Mouse (Mus musculus): ENCODE measurements around the gene Alg9.
A peak's percentile ranks its signal among the peaks of the same experiment; 100 is the strongest.

Alg9 gene

DNA sequence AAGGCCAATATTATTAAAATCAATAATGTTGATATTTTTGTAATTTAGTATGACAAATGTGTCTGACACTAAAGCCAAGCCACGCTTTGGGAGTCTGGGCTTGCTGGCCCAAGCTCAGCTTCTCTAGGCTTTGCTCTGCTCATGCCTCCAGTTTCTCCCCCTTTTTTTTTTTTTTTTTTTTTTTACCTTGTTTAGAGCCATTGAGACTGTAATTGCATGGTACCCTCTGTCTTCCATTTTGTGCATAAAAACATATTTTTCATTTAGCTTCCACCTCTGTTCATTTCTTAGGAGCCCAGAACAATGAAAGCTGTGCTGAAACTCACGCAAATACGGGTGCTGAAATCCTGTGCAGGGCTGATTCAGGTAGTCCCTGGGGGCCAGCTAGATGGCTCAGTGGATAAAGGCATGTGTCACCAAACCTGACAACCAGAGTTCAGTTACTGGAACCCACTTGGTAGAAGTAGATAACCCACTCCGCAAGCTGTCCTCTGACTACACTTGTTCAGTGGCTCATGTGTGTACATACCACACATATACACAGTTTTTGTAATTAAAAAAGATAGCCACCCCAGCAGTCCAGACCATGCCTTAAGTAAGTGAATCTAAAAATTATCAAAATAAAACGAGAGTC lies 80.4 kb downstream of the Alg9 start:
- DNase-seq = no peak

DNA sequence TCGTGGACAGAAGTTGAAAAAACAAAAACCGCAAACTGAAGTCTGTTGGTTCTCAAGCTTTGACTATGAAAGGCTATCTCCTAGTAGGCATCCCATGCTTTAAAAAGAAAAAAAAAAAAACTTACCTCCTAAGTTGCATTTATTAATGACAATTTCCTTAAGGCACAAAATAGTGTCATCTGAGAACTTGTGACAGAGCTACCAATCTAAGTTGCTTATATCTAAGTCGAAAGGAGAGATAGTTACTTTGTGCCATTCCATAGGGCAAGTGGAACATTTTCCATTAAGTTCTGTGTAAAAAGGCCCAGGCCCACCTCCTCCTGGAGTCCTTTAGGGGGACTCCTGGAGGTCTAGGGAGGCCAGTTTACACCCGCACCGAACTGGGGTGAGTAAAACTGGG lies 81.0 kb downstream of the Alg9 start:
- no peak for DNase-seq

DNA sequence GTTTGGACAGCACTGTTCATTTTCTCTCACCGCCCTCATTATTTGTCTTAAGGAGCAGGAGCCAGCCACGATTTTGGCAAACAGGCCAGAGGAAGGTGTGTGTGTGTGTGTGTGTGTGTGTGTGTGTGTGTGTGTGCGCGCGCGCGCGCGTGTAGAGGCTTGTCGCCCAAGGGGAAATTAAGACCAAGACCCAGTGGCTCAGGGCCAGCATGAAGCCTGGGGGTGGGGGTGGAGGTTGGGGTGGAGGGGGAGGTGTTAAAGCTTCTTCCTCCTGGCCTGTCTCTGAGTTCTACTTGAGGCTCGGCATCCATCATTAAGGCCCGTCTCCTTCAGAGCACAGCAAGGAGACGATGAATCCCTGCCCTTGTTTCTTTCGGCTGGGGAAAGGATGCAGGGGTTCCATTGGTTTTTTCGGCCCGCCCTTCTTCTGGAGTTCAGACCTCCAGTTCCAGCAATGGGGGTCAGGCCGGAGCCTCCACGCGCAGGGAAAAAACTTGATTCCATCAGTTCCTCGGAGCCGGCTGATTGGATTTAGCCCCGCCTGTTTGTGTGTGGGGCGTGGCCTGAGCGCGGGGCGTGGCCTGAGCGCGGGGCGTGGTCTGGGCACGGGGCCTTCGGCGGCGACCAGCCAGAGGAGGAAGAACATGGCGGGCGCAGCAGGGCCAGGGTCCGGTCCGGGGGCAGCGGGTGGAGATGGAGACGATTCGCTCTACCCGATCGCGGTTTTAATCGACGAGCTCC lies 81.7 kb downstream of the Alg9 start:
- DNase-seq = peak; percentile 96

DNA sequence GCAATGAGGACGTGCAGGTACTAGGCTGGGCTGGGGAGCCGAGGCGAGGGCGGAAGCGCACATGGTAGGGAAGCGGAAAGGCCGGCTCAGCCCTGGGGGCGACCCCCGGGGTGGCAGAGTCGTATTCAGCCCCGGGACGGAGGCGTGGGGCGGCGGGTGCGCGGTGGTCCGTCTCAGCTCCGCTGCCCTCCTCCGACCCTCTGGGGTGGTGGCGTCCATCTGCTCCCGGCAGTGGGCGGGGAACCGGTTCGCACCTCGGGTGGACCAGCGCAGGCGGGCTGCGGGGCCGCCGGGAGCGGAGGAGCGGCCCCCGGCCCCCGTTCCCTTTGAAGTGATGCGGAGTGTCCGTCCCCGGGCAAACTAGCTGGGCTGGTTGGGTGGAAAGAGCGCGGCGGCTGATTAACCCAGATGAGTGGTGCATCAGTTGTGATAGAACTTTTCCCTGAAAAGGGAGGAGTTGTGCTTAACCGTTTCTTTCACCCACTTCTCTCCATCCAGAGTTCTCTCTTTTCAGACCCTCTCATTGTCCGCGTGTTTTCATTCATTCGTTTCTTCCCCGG lies 82.3 kb downstream of the Alg9 start:
- DNase-seq = no peak

DNA sequence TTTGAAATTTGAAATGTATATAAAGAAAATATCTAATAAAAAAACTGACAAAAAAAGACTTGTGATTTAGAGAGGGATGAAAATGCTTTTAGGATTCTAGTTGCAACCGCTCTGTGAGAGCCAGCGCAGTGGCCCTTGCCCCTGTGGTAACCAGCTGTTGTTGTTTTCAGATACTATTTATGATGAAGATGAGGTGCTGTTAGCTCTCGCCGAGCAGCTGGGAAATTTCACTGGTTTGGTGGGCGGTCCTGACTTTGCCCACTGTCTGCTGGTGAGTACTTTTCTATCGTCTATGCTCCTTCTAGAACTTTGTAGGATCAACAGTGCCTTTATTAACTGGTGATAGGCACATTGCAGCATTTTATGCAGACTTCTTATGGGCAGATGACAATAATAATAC lies 83.9 kb downstream of the Alg9 start:
- no peak for DNase-seq

DNA sequence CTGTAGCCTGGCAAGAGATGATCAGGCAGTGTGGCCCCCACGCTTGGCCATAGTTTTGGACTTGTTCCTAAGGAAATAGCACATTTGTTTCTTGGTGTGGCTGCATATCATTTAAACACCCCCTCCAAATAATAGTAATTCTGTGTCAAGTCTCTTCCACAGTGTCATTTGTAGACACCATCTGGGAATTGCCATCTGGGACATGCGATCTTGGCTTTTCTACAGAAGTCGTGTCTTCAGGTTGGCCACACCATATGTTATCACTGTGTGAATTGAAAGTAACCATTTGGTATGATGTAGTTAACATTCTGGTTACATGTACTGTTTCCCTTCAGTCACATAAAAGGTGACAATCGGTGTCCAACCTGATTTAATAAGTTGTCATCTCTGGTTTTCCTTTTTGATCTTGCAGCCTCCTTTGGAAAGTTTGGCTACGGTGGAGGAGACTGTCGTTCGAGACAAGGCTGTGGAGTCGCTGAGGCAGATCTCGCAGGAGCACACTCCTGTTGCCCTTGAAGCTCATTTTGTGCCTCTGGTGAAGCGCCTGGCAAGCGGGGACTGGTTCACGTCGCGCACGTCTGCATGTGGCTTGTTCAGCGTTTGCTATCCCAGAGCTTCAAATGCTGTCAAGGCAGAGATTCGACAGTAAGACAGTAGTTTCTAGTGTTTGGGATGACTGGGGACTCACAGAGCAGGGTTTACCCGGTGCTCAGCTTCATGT lies 86.5 kb downstream of the Alg9 start:
- no peak for DNase-seq

DNA sequence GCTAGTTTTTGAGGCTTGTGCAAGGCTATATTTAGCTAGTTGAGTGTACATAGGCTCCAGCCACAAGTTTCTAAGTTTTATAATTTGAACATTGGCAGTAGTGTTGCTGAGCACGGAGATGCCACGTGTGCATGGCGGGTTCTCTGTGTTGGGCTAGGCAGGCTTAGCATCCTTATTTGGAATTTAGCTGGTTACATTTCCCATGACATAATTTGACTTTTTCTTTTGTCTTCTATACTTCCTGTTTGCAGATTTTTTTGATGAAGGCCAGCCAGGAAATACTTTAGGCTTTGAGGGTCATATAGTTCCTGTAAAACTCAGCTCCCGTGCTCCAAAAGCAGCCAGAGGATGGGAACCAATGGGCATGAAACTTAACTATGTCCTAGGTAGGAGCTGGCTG lies 89.0 kb downstream of the Alg9 start:
- DNase-seq = no peak

DNA sequence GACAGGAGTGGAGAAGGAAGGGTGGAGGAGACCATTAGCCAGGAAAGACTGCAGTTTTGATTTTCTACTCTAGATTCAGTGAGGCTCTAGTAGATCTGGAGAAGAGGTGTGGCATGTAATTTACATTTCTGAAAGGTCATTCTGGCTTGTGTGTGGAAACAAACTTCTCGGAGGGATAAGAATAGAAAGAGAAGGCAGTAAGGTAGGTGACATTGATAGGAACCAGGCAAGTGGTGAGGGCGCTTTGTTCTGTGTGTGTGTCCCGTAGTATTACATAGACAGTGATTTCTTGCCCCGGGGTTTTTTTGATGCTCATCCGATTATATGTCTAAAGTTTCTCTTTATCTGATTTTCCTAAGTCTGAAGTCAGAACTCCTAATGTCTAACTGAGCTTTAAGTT lies 90.1 kb downstream of the Alg9 start:
- no peak for DNase-seq

DNA sequence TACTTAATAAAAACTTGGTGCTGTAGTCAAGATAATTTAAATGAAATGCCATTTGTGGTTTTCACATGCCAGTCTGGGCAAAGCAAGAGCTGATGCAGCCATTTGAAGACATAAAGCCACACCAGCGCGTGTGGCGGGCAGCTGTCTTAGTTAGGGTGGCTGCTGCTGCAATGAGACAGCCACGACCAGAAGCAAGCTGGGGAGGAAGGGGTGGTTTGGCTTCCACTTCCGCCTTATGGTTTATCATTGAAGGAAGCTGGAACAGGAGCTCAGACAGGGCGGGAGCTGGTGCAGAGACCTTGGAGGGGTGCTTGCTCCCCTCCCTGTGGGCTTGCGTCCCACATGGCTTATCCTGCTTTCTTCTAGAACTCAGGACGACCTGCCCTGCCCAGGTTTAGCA lies 91.0 kb downstream of the Alg9 start:
- no peak for DNase-seq

DNA sequence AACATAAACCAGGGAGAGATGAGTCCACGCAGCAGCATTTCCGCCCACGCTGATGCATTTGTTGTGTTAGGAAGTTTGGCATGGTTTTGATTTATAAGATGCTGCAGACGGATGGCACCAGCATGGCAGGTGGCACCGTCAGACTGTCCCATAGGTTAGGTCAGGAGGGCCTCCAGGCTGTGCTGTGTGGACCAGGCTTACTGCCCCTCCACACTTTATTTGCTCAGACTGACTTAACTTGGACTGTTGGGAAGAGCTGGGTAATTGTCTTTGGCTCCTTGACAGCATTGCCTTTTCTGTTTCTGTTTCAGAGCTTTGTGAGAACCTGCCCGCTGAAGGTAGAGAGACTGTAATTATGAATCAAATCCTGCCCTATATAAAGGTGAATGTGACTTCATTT lies 92.2 kb downstream of the Alg9 start:
- DNase-seq = no peak

DNA sequence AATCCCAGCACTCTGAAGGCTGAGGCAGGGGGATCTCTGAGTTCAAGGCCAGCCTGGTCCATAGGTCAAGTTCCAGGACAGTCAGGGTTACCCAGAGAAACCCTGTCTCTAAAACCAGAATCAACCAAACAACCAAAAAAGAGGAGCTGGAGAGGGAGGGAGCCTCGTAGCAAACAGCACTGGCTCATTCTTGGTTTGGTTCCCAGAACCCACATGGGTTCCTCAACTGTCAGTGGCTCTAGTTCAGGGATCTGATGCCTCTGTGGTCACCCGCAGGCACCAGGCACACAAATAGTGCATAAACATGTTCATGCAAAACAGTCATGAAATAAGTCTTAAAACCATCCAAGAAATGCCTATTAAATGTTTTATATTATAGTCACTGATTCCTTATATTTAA lies 93.4 kb downstream of the Alg9 start:
- no peak for DNase-seq

DNA sequence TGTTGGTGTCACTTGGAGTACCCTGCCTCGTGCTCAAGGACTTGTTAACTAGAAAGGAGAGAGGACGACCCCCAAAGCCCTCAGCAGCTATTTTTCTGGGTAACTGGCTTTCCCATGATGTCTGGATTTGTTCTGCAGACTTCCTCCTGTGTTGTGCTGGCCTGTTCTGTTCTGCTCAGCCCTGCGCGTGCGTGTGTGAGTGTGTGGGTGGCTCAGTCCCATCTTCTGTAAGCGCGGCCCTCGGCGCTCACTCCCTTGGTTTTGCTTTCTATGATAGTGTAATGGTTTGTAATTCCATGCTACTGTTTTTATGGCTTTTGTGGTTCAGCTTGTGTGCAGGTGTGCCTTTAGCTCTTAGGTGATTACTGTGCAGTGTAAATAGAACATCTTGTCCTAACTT lies 98.4 kb downstream of the Alg9 start:
- no peak for DNase-seq

DNA sequence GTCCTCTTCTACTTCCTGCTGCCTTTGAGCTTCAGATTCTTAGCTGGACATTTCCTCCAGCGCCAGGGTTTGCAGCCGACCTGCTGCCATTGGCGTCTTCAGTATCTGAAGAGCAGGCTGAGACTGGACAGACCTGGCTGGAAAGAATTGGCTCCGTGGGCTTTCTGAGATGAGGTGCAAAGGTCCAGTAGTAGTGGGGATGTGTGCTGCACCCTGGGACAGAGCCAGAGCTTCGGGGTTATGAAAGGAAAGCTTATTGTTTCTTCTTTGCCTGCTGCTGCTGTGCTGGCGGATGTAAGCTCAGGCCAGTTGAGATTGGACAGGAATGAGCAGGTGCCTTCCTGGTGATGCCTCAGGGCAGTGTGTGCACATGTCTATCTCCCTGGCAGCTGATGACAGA lies 99.2 kb downstream of the Alg9 start:
- DNase-seq = peak; percentile 61

DNA sequence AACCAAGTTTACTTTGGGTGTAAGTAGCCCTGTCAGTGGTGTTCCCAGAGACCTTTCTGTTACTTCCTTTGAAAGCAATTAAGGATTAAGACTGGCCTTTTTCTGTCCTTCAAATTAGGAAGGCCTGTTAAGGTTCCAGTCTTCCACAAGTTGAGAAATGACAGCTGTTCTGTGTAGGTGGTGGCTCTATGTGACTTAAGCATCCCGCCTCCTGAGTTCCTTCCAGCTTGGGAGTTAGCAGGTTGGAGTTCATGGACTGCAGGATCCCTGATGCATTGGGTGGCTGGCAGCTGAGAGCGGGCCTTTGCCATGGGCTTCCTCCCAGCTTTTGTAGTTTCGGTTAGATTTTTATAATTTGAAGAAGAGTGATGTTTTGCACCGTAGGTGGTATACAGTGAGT lies 100.7 kb downstream of the Alg9 start:
- no peak for DNase-seq

DNA sequence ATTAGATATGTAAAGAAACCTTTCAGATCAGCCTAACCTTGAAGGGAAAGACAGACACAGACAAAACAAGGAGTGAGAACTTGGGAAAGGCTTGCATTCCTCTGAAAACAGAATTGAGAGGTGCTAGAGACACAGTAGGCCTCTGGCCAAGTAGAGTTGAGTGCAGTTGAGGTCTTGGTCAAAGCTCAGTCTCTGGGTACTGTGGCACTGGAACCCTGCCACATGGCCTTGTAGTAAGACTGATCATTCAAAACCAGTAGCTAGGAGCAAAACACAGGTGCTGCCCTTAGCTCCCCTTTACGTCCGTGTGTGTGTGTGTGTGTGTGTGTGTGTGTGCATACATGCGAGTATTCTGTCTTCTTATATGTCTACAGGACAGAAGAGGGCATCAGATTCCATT lies 101.5 kb downstream of the Alg9 start:
- DNase-seq = peak; percentile 84

DNA sequence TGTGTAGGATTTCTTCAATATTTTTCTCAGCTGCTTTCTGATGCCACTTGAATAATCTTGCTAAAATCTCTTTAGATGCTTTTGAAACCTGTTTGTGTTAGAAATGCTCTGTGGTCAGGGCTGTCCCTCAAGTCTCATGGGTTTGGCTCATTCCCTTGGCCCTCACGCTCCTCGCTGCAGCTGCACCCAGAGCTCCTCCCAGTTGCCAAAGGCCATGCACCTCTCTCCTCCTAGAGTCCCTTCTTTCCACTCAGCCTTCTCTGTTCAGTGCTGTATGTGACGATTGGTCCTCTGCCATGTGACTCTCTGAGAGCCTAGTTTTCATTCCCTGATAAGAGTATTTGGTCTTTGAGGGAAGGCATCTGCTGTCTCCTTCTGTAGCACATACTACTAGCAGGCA lies 102.6 kb downstream of the Alg9 start:
- DNase-seq = no peak

DNA sequence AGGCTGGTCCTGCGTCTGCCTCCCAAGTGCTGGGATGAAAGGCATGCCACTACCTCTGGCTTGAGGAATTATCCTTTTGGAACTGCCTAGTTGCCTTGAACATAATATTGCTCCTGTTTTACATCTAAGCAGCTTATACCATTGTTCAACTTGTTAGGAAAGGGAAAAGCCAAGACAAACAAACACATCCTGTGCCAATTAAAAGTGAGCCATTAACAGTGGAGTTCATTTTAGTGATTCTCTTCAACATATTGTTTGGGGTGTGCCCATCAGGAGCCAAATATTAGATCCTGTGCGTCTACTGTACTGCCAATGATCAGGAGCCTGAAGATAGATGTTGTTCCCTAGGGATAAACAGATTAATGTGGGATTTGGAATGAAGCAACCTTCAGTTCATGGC lies 107.4 kb downstream of the Alg9 start:
- no peak for DNase-seq

DNA sequence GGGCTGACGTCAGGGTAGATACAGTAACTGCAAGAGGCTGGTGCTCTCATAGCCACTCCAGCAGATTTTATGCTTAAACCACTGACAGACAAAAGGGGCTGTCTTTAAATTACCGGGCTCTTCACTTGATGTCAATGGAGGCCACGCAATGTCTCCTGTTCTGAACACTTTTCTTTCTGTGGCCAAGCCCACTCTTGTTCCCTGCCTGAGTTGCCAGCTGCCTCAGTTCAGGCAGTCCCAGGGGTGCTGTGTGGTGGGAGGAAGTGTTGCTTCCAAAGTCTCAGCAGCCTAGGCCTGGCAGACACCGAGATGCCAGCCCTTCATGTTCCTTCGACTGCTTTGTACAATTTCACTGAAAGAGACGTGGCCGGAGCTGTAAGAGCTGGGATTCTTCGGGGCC lies 109.3 kb downstream of the Alg9 start:
- no peak for DNase-seq

DNA sequence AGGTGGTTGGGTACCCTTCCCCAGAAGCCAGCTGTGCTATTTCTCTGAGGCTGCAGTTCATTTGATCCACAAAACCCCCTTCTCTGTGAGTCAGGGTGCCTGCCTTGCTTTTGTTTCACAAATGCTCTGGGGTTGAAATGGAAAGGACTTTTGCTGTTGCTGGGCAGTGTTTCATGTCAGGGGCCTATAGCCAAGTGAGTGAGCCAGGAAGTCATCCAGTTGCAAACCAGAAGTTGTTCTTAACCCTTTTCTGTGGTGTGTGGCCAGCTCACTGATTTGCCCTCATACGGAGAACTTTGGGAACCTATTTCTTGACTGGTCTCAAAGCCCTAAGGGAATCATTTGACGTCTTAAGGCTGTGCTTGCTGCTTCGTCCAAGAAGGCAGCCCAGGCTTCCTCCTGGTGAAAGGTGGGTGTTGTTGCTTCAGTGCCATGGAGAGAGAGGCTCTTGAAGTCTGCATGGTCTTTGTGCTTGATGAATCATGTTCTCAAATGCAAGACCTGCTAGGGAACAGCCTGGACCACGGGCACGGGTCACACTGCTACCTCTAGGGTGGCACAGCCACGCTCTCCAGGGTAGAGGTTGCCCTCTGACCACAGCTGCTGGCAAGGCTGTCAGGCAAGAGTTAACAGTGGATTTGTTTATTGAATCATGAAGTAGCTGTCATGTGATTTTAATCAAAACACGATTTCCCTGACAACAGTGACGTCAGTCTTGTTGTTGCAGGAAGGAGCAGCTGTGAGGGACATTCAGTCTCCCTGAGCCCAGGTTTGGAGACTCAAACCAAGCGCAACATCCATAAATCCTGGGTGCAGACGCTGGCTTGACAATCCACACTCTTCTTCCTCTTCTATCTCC lies 110.2 kb downstream of the Alg9 start:
- DNase-seq = peak; percentile 84

DNA sequence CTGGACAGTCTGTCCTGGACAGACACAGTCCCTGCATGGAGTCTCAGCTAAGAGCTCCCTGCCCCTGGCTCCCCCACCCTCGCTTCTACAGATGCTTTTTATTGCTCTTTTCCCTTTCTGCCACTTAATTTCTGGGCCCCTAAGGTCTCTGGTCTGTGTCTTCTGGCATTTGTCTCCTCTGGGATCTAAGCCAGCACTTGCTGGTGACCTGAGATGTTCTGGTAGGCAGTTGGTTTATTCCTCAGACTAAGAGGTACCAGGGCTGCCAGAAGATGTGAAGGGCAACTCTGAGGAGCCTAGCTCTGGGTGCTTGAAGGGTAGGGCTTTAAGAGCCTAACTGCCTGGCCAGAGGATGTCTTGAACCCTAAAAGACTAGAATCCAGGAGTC lies 110.8 kb downstream of the Alg9 start:
- DNase-seq = peak; percentile 33

DNA sequence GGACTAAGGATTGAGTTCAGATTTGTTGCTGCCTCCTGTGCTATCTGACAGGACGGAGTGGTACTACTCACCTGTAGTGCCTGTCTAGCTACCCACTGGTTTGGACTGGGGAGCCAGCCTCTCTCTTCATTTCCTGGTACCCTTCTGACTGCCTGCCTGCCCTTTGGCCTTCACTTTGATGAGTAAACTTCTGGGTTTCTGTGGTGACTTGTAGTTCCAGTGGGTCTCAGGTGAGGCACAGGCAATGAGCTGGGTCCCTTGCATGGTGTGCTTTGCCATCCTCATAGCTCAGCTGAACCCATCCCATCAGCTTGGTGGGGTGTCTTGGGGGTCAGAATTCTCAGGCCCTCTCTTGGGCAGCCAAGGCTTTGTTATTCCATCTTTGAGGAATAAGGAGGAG lies 112.1 kb downstream of the Alg9 start:
- DNase-seq = no peak

DNA sequence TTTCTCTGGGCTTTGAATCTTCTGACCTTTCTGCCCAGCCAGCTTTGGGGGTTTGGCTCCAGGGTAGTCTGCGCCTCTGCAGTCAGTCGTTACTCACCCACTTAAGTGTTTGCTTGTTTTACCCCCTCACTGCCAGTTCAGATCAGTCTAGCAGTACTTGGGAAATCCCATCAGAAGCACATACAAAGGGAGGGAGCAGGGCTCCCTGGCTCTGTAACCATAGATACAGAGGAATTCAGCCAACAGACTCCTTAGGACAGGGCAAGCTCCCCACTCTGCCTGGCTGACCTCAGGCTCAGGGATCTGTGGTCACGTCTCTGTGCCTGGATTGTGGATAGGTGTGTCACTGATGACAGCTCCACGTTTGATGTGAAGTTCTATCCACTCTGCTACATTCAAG lies 112.5 kb downstream of the Alg9 start:
- DNase-seq = no peak

DNA sequence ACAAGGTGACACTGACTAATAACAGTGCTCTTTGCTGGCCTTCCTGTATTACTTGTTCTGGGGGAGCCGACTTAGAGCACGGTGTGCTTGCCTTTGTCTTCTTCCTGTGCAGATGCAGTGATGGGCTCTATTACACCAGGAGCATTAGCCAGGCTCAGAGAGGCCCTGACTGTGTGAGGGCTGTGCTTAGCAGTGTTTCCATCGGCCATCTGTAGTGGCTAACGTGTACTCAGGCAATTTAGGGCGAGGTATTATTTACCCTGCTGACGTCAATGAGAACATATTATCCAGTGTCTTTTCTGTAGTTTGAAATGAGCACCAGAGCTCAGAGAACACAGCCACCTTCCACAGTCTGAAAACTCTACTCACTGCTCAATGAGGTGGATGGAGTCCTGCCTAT lies 114.4 kb downstream of the Alg9 start:
- no peak for DNase-seq

Data from kidney, postnatal 14 days (tissue).